Mouse (Mus musculus) adrenal gland, postnatal 14 days (tissue): ENCODE measurements around the gene Gm32687. TPM values are rescaled to one million over a fixed set of nuclear protein-coding genes. Genes with fewer than 3 reads are reported as not detected.
"Not testable (repeated sequence)": the region's sequence is repeated elsewhere in the genome, so short reads cannot be mapped to it uniquely, and the experiment has no call there.

Source experiments
- DNase-seq: peaks from one replicate; pipeline ENCODE4 v3.0.0; 2021; ENCODE audit warnings: mixed read lengths
- long read RNA-seq, 2 experiments: library from polyadenylated mRNA; stranded (forward); transcript quantifications; one replicate each; pipeline ENCODE4 v2.0.0; 2021
- total RNA-seq: library from RNA; stranded (reverse); gene quantifications from 2 replicates; pipeline ENCODE4 v1.2.3, GENCODE M21; 2021

Gm32687 gene
- total RNA-seq: 1.4 and 2.0 TPM in 2 replicates
- long read RNA-seq, experiment 1, partial matches to known transcripts: 0 of 2 reads
- long read RNA-seq, experiment 1, other reads (novel, unspliced or antisense): 1 of 2 reads
- long read RNA-seq, experiment 2, partial matches to known transcripts: 0 of 1 reads
- long read RNA-seq, experiment 2, other reads (novel, unspliced or antisense): 1 of 1 reads

DNA sequence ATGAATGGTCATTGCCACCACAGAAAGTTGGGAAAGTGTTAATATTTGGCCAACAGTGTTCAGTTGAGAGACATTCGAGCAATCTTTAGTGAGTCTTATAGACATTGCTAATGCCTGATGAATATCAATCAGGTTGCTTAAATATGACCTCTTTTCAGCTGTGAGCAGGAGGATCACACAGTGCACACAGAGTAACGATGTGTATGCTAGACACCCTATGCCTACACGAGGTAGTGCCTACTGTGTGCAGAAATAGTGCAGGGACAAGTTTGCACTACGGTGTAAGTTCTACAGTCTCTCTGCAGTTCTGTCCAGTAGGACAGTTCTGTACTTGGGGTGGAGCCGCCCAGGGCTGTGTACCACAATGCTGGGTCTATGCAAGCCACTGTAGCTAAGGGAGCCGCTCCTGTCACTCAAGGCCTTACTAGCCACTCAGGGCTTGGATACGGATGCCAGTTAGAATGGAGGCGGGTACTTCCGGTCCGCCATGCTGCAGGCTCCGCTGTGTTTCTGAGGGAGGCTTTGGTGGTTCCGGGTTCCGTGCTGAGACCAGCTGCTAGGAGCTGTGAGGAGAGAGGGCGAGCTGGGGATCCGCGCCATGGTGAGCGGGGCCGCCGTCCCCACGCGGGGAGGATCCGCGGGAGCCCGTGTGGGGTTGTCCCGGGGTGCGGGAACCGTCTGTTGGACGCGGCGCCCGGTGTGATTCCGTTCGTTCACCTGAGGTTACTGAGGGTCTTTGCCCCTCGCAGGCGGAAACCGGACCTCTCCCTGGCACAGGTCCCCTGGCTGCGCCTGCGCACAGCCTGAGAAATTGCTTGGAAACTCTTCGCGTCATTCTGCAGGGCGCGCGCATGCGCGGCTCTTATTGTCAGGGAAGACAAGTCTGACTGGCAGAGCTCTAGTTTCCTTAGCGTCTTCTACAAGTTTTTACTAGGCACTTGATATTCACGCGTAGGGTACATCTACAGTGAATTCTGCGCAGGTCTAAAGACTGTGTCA is at the start of gene Gm32687:
Gm32687 (plus strand) TSS at position 526 of the 999 bp plus-strand sequence.
- DNase-seq: peak; percentile 3

DNA sequence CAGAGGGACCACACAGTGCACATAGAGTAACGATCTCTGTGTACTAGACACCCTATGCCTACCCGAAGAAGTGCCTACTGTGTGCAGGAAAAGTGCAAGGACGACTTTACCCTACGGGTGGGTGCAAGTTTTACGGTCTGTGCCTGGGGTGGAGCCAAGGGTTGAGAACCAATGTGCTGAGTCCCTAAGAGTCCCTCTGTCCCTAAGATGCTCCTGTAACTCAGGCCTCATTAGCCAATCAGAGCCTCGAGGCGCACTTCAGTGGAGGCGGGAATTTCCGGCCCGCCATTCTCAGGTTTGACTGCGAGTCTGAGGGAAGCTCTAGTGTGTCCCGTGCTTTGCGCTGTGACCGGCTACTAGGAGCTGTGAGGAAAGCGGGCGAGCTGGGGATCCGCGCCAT is 17.5 kb upstream of the Gm32687 start:
- DNase-seq: not testable (repeated sequence)

DNA sequence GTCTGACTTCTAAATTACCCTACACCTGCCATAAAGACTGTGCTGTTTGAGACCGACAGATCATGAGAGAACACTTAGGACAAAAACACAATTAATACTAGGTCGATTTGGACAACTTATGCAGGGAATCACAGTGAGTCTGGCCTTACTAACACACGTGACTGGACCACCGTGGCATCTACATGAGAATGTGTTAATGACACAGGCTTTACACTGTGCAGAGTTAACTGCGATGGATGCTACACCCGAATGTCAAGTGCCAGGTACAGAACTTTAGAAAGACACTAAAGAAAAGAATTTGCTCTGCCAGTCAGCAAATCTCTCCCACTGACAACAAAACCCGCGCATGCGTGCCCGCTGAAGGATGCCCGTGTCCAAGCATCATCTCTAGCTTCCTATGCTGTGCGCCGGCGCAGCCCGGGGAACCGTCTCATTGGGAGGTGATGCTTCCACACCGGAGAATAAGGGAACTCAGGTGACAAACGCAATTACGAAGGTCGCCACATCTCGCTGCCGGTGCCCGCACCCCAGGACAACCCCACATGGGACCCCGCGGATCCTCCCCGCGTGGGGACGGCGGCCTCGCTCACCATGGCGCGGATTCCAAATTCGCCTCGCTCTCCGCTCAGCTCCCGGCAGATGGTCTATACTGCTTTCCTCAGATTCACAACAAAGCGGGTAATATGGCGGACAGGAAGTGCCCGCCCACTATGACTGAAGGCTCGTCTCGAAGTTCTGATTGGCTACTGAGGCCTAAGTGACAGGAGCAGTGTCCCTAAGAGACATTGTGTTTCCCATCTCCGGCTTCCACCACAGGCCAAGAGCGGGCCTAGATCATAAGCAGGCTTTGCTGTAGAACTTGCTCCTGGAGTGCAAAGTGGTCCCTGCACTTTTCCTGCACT is 66.4 kb downstream of the Gm32687 start, which contains the start of gene Zfp781:
Zfp781 (minus strand) TSS at position 639 of the 902 bp plus-strand sequence.
- DNase-seq: not testable (repeated sequence)

Other genes starting within 250 kb of the Gm32687 start
- gene Sirt6, start 236.1 kb upstream of the Gm32687 start, total RNA-seq: 22.2 and 24.3 TPM in 2 replicates
- 18.1 and 22.5 TPM in 2 replicates for gene Ankrd24, start 235.4 kb upstream of the Gm32687 start, total RNA-seq
- gene Gm10778, start 214.9 kb upstream of the Gm32687 start, total RNA-seq: 2.1 and 3.3 TPM in 2 replicates
- 6.0 and 8.7 TPM in 2 replicates for gene Zfp433, start 159.1 kb upstream of the Gm32687 start, total RNA-seq
- 2.1 and 3.6 TPM in 2 replicates for gene Gm3055, start 92.8 kb upstream of the Gm32687 start, total RNA-seq
- 1.8 and 2.1 TPM in 2 replicates for gene Gm4767, start 51.7 kb upstream of the Gm32687 start, total RNA-seq
- gene Zfp781, start 66.5 kb downstream of the Gm32687 start, total RNA-seq: 0.85 and 1.7 TPM in 2 replicates
- gene Zfp873, start 184.2 kb downstream of the Gm32687 start, total RNA-seq: 6.9 and 8.0 TPM in 2 replicates
- gene BC024063, start 219.4 kb downstream of the Gm32687 start, total RNA-seq: 2.9 and 5.3 TPM in 2 replicates